Comparison of ENCODE assay signal across 8 mouse cellular contexts in genomic region chr14:105258379-105259034, GRCm38 (mm10). TPM values are rescaled to one million over a fixed set of nuclear protein-coding genes. Genes with fewer than 3 reads are reported as not detected.
A peak's percentile ranks its signal among the peaks of the same experiment; 100 is the strongest.
DNase-seq lines count a peak whose midpoint lies in the region; ATAC-seq and TF ChIP-seq lines count a peak whose summit lies in the region.

TSS of gene Ndfip2 (plus strand) at chr14:105258573.

- no peaks in the 10 kb centered on the region for H3K9me3 ChIP-seq in heart, embryonic 10.5 days
- no peaks in the 10 kb centered on the region for H3K9me3 ChIP-seq in kidney, embryonic 16.5 days (ENCODE audit: low read length)
- no peaks in the 10 kb centered on the region for H3K9me3 ChIP-seq in liver, embryonic 12.5 days (replicated peaks)
- H3K9me3 ChIP-seq in stomach, embryonic 15.5 days: no peaks in the 10 kb centered on the region

- TF ChIP-seq CTCF in bone marrow macrophage, adult 2 months (IDR thresholded peaks at IDR 0.05; ENCODE audit: low read depth, low read length): no peak
- TF ChIP-seq CTCF in embryonic fibroblast, embryonic 13.5 days (IDR thresholded peaks at IDR 0.05; ENCODE audit: borderline replicate concordance, insufficient read depth, low read length): no peak

- WGBS in heart, embryonic 10.5 days: under 1% methylated on average over 61 of the region's 70 CpGs
- under 1% methylated on average over 64 of the region's 70 CpGs for WGBS in kidney, embryonic 16.5 days
- WGBS in liver, embryonic 12.5 days (ENCODE audit: insufficient replicate concordance): under 1% methylated on average over 61 of the region's 70 CpGs
- WGBS in stomach, embryonic 15.5 days: under 1% methylated on average over 70 of the region's 70 CpGs

- peak; percentile 83 to 87 for DNase-seq in B cell, adult 2 months
- DNase-seq in heart, embryonic 10.5 days (ENCODE audit: low spot score): peak; percentile 86
- DNase-seq in natural killer cell, adult 2 months (ENCODE audit: low spot score in 2 of 2): peak; percentile 74 to 84

- peak within 1 kb of the TSS; percentile 94 for H3K9ac ChIP-seq in kidney, embryonic 16.5 days (replicated peaks; ENCODE audit: low read length)
- H3K9ac ChIP-seq in liver, embryonic 12.5 days: peak within 1 kb of the TSS; percentile 85
- H3K9ac ChIP-seq in stomach, embryonic 15.5 days: peak within 1 kb of the TSS; percentile 77

- peak within 1 kb of the TSS; percentile 99 for H3K4me3 ChIP-seq in bone marrow macrophage, adult 2 months (ENCODE audit: insufficient read depth, low read length)
- peak within 1 kb of the TSS; percentile 74 for H3K4me3 ChIP-seq in embryonic fibroblast, embryonic 13.5 days (ENCODE audit: insufficient read depth, low read length)
- peak within 1 kb of the TSS; percentile 91 for H3K4me3 ChIP-seq in heart, embryonic 10.5 days
- H3K4me3 ChIP-seq in kidney, embryonic 16.5 days (ENCODE audit: low read length): peak within 1 kb of the TSS; percentile 89
- H3K4me3 ChIP-seq in liver, embryonic 12.5 days: peak within 1 kb of the TSS; percentile 77
- peak within 1 kb of the TSS; percentile 68 for H3K4me3 ChIP-seq in stomach, embryonic 15.5 days (replicated peaks)

- H3K4me2 ChIP-seq in kidney, embryonic 16.5 days (replicated peaks; ENCODE audit: low read depth, low read length): peak within 1 kb of the TSS; percentile 64
- peak within 1 kb of the TSS; percentile 95 for H3K4me2 ChIP-seq in liver, embryonic 12.5 days
- peak within 1 kb of the TSS; percentile 73 for H3K4me2 ChIP-seq in stomach, embryonic 15.5 days

- no peaks in the 10 kb centered on the region for H3K4me1 ChIP-seq in bone marrow macrophage, adult 2 months (ENCODE audit: control insufficient read depth, insufficient read depth, low read length)
- 0 out of 2 replicates have a peak, but pooled peaks cover 3% of the 10 kb centered on the region for H3K4me1 ChIP-seq in embryonic fibroblast, embryonic 13.5 days (ENCODE audit: control insufficient read depth, insufficient read depth, low read length)
- no peaks in the 10 kb centered on the region for H3K4me1 ChIP-seq in heart, embryonic 10.5 days
- peaks cover 10% of the 10 kb centered on the region; the same call in 1 of the 2 replicates for H3K4me1 ChIP-seq in kidney, embryonic 16.5 days (ENCODE audit: insufficient read depth, low read length)
- peaks cover 17% of the 10 kb centered on the region for H3K4me1 ChIP-seq in liver, embryonic 12.5 days
- H3K4me1 ChIP-seq in stomach, embryonic 15.5 days: no peaks in the 10 kb centered on the region

- no peaks in the 10 kb centered on the region for H3K27me3 ChIP-seq in heart, embryonic 10.5 days (ENCODE audit: insufficient read depth, poor library complexity, severe bottlenecking)
- no peaks in the 10 kb centered on the region for H3K27me3 ChIP-seq in kidney, embryonic 16.5 days (ENCODE audit: insufficient read depth, low read length)
- 0 out of 2 replicates have a peak, but pooled peaks cover 4% of the 10 kb centered on the region for H3K27me3 ChIP-seq in liver, embryonic 12.5 days (replicated peaks)
- no peaks in the 10 kb centered on the region for H3K27me3 ChIP-seq in stomach, embryonic 15.5 days (replicated peaks)

- H3K27ac ChIP-seq in bone marrow macrophage, adult 2 months (ENCODE audit: insufficient read depth, low read depth, low read length): peak within 1 kb of the TSS; percentile 36; the same call in 1 of the 2 replicates
- H3K27ac ChIP-seq in embryonic fibroblast, embryonic 13.5 days (ENCODE audit: insufficient read depth, low read length): peak within 1 kb of the TSS; percentile 12; the same call in 1 of the 2 replicates
- H3K27ac ChIP-seq in heart, embryonic 10.5 days: peak within 1 kb of the TSS; percentile 94
- peak within 1 kb of the TSS; percentile 95 for H3K27ac ChIP-seq in kidney, embryonic 16.5 days (ENCODE audit: low read length)
- H3K27ac ChIP-seq in liver, embryonic 12.5 days: peak within 1 kb of the TSS; percentile 81
- peak within 1 kb of the TSS; percentile 97 for H3K27ac ChIP-seq in stomach, embryonic 15.5 days

- H3K36me3 ChIP-seq in heart, embryonic 10.5 days: no peaks in the 10 kb centered on the region
- H3K36me3 ChIP-seq in kidney, embryonic 16.5 days (ENCODE audit: insufficient read depth, low read length): no peaks in the 10 kb centered on the region
- H3K36me3 ChIP-seq in liver, embryonic 12.5 days: no peaks in the 10 kb centered on the region
- no peaks in the 10 kb centered on the region for H3K36me3 ChIP-seq in stomach, embryonic 15.5 days

- 0 out of 2 replicates have a peak, but pooled peaks have one; percentile 11 for TF ChIP-seq POLR2A in bone marrow macrophage, adult 2 months (IDR thresholded peaks at IDR 0.05; ENCODE audit: borderline replicate concordance, low read depth, low read length)
- TF ChIP-seq POLR2A in embryonic fibroblast, embryonic 13.5 days (IDR thresholded peaks at IDR 0.05; ENCODE audit: low read depth, low read length): peak; percentile 64

- peak; percentile 98 for ATAC-seq in kidney, embryonic 16.5 days (ENCODE audit: low FRiP score, low TSS enrichment)
- ATAC-seq in liver, embryonic 12.5 days: peak; percentile 96
- peak; percentile 92 for ATAC-seq in stomach, embryonic 15.5 days (ENCODE audit: insufficient read depth, low FRiP score, low read depth)

RNA-seq across cellular contexts. Expression of gene Ndfip2, which starts in this region (rescaled TPM):
- polyA plus RNA-seq in bone marrow macrophage, adult 2 months (2012; ENCODE audit: insufficient read depth, insufficient read length, missing spikeins): 29.4 and 33.6 TPM in 2 replicates
- polyA plus RNA-seq in embryonic fibroblast, embryonic 13.5 days (2011; ENCODE audit: insufficient read length, low read depth, missing spikeins): 44.0 and 45.3 TPM in 2 replicates
- 53.7 and 55.1 TPM in 2 replicates for polyA plus RNA-seq in heart, embryonic 10.5 days (2016; fragmentation: Nextera tagmentation; extraction: Ambion mirVana)
- polyA plus RNA-seq in kidney, embryonic 16.5 days (2015; fragmentation: Nextera tagmentation; extraction: Ambion mirVana): 69.6 and 69.9 TPM in 2 replicates
- polyA plus RNA-seq in liver, embryonic 12.5 days (2016; fragmentation: Nextera tagmentation; extraction: Ambion mirVana): 26.4 and 27.0 TPM in 2 replicates
- 79.8 and 81.0 TPM in 2 replicates for polyA plus RNA-seq in stomach, embryonic 15.5 days (2015; fragmentation: Nextera tagmentation; extraction: Ambion mirVana)

Comparison
In these comparisons a context has a peak if more than half of its experiments do, and no peak if none do; other contexts are left out.
1. Peak in every context shown above with its lines: DNase-seq, ATAC-seq, H3K4me3 ChIP-seq and H3K27ac ChIP-seq.
2. H3K27ac ChIP-seq: peak in every context shown above with its lines; median percentile 97 in stomach, embryonic 15.5 days; 95 in kidney, embryonic 16.5 days; 94 in heart, embryonic 10.5 days; 81 in liver, embryonic 12.5 days; 36 in bone marrow macrophage, adult 2 months; 12 in embryonic fibroblast, embryonic 13.5 days.